Mouse (Mus musculus) layer of hippocampus, postnatal 14 days (tissue): Measurements from ENCODE around the gene Cpm. TPM values are rescaled to one million over a fixed set of nuclear protein-coding genes. Genes with fewer than 3 reads are reported as not detected.
A peak's percentile ranks its signal among the peaks of the same experiment; 100 is the strongest.
"Not testable (repeated sequence)": the region's sequence is repeated elsewhere in the genome, so short reads cannot be mapped to it uniquely, and the experiment has no call there.

ENCODE experiments used
- DNase-seq, 2 experiments: peaks; one replicate each; pipeline ENCODE4 v3.0.0; 2021 to 2022; ENCODE audit warnings: low spot score in 2 of 2, mixed read lengths in 1 of 2
- total RNA-seq, 2 experiments: library from RNA; stranded (reverse); gene quantifications; 2 replicates each; pipeline ENCODE4 v1.2.3; 2021

Gene Cpm
- total RNA-seq, 2 experiments from 2014 or later = 7.7 to 7.8 TPM

DNA sequence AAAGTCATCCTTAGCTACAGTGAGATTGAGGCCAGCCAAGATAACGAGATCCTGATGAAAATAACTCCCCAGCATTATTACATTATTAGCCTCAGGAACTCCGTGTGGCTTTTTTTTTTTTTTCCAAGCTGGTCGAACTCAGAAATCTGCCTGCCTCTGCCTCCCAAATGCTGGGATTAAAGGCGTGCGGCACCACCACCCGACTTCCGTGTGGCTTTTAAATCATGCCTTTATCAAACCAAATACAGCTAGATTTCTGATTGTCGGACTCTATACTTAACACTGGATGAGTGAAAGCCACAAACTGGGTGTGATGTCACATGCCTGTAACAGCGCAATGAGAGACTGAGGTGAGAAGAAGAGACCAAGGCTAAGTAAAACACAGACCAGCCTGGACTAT, 83.6 kb downstream of the Cpm start:
- DNase-seq = no peak

DNA sequence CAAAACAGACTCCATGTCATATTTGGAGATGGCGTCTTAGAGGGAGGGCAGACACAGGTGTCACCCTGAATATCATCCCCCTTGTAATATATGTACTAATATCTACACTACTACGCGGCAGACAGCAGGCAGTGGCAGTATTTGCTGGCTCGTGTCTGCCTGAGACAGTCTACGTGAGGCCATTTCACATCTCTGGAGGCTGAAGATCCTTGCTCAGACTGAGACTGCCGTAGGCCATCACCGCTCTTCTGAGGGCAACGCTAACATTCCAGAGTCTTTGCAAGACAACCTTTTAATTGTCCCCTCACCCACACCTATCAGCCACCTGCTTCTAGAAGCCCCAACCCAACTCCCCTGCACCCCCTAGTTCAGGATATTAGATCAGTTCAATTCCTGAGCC, 84.2 kb downstream of the Cpm start:
- no peak for DNase-seq

DNA sequence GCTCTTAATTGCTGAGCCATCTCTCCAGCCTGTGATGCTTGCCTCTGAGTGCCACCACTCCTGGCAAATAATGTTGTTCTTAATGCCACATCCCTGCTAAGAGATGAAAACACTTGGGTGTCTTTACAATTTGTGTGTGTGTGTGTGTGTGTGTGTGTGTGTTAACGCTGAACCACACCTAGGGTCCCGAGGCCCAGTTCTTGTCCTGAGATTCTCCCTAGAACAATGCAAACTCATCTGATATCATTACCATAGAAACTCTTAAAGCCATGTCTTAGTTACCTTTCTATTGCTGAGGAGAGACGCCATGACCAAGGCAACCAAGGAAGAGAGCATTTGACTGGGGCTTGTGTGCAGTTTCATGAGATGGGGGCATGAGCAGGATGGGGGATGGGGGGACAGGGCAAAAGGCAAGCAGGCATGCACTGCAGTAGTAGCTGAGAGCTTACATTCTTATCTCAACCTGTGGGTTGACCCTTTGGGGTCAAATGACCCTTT, 84.8 kb downstream of the Cpm start:
- no peak for DNase-seq

DNA sequence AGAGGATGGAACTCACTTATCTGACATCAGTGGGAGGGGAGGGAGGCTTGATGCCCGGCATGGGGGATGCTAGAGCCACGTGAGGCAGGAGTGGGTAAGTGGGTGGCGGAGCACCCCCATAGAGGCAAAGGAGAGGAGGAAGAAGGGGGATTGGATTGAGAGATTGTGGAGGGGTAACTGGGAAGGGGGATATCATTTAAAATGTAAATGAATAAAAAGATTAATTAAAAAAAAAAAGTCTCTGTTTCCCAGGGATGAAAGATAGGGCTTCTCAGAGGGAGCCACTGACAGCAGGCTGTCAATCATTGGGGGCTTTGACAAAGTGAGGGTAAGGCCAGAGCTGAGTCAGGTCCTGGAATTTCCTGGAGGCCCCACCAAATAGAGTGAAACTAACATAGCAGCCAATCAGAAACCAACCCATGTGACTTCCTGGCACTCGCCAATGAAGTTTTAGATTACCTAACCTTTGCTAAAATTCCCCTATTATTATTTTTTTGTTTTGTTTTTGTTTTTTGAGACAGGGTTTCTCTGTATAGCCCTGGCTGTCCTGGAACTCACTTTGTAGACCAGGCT, 85.7 kb downstream of the Cpm start:
- DNase-seq = no peak

DNA sequence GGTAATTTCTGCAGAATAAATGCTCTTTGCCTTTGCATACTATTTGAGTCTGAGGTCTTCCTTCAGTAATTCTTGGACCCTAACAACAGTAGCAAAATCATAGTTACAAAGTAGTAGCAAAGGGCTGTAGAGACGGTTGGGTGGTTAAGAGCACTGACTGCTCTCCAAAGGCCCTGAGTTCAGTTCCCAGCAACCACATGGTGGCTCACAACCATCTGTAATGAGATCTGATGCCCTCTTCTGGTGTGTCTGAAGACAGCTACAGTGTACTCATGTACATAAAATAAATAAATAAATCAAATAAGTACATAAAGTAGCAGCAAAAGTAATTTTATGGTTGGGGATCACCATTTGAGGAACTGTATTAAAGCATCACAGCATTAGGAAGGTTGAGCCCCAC, 86.4 kb downstream of the Cpm start:
- not testable (repeated sequence) for DNase-seq

DNA sequence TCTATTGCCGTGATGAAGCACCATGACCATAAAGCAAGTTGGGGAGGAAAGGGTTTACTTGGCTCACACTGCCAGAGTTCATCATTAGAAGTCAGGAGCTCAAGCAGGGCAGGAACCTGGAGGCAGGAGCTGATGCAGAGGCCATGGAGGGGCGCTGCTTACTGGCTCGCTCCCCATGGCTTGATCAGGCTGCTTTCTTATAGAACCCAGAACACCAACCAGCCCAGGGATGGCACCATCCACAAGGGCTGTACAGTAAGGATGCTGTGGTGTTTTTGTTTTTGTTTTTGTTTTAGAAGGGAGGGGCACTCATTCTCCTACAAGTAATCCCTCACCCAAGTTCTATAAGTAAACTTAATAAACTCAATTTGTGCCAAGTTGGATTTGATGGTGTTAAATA, 87.4 kb downstream of the Cpm start:
- DNase-seq = no peak

DNA sequence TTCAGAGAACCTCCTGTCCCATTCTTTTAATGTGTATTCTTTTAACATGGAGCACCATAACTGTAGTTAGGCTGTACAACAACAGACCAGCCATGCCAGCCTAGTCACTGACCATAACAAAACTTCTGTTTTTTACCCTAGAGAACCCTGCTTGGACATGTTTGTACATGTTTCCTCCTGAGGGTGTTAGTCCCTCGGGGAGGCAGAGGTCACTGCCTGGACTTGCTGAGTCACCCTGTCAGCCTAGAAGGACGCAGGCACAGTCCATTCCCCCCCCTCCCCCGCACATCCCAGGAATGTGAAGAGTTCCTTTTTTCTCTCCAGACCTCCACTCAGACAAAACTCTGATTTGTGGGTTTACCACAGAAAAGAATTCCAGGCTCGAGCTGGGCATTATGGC, 88.3 kb downstream of the Cpm start:
- no peak for DNase-seq

DNA sequence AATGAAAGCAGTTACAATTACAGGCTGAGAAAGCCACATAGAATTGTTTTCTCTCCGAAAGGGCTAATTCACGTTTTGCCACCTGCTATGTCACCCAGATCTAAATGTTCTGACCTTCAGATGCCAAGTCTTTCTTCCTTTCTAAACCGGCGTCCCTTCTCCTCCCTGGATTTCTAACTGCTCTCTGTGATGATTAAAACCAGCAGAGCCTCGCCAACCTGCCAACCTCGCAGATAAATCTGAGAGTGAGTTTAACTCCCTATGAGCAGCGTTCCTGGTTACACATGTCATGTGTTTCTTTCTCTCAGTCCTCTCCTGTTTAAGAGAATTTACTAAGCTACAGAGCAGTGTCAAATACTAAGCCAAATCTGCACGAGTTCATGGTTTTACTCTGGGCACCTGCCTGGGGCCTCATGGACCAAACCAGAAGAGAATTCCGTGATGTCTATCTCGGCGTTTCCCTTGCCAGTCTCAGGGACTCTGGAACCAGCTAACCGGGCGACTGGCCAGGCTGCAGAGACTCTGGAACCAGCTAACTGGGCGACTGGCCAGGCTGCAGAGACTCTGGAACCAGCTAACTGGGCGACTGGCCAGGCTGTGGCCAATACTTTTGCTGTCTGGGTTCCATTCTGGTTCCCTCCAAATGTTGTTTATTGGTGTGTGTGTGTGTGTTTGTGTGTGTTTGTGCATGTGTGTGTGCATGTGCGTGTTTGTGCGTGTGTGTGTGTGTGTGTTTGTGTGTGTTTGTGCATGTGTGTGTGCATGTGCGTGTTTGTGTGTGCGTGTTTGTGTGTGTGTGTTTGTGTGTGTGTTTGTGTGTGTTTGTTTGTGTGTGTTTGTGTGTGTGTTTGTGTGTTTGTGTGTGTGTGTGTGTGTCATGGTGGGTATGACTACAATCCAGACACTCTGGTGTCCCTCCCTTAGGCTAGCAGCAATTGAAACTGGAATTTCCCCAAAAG, 89.1 kb downstream of the Cpm start:
- DNase-seq = peak; percentile 44 to 47

DNA sequence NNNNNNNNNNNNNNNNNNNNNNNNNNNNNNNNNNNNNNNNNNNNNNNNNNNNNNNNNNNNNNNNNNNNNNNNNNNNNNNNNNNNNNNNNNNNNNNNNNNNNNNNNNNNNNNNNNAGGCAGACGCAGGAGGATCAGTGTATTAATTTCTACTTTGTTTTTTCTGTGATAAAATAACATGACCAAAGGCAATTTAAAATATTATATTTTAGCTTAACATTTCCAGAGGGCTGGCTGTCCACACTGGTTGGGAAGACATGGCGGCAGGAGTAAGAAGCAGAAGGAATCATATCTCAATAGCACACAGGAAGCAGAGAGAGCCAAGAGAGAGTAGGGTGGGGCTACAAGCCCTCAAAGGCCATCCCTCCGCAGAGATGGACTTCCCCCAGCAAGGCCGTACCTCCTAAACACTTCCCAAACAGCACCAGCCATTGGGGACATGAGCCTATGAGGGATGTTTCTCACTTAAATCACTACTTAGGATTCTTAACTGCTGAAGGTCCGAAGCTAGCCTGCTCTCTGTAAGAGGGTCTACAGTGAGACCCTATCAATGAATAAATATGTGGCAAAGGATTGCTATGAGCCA, 94.9 kb downstream of the Cpm start:
- DNase-seq = no peak

DNA sequence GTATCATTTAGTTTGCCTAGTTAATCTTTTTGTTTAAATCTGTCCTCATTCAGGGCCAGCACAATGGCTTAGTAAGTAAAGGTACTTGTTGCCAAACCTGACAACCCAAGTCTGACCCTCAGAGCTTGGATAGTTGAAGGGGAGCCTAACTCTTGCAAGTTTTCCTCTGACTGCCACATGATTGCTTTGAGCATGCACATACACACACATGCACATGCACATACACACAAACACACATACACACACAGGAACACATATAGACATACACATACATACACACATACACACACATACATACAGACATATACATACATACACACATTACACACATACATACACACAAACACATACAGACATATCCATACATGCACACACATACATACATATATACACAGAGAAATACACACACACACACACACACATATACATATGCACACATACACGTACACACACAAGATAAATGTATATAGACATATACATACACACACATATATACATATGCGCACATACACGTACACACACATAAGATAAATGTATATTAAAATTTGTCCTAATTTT, 95.6 kb downstream of the Cpm start:
- no peak for DNase-seq

DNA sequence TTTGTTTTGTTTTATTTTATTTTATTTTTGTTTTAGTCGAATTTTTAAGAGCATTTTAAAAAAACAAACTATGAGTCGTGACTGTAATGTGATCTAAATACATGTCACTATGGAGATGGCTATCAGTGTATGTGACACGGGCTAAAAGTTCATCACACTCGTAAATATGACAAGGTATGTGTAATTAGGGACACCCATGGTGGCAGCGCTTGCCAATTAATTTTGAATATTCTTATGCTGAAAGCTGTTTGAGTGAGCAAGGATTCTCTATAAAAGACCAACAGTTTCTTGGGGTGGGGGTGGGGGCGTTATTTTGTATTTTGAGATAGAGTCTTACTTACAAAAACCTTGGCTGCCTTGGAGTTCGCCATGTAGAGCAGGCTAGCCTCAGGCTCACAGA, 96.4 kb downstream of the Cpm start:
- no peak for DNase-seq

DNA sequence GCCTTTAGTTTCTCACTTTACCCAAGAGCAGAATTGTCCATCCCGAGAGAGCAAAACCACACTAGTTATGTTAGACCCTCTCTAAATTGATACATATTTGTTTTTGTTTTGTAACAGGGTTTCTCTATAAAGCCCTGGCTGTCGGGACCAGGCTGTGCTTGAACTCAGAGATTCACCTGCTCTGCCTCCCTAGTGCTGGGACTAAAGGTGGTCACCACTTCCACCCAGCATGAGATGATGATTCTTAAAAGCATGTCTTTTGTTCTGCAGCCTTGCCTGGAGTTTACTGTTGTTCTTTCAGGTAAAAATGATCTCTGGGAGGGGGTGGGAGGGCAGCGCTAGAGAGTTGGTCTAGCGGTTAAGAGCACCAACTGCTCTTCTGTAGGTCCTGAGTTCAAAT, 97.0 kb downstream of the Cpm start:
- DNase-seq = no peak

DNA sequence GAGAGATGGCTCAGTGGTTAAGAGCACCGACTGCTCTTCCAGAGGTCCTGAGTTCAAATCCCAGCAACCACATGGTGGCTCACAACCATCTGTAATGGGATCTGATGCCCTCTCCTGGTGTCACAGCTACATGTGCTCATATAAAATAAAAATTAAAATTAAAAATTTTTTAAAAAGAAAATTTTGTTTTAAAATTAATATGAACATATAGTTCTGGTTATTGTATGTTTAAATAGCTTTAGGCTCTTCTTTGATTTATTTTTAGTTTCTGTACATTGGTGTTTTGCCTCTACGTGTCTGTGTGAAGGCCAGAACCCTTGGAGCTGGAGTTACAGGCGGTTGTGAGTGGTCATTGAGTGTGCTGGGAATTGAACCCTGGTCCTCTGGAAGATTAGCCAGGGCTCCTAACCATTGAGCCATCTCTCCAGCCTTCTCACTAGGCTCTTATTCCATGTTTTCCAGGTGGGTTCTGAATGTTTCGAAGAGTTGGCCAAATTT, 97.6 kb downstream of the Cpm start:
- DNase-seq = no peak

DNA sequence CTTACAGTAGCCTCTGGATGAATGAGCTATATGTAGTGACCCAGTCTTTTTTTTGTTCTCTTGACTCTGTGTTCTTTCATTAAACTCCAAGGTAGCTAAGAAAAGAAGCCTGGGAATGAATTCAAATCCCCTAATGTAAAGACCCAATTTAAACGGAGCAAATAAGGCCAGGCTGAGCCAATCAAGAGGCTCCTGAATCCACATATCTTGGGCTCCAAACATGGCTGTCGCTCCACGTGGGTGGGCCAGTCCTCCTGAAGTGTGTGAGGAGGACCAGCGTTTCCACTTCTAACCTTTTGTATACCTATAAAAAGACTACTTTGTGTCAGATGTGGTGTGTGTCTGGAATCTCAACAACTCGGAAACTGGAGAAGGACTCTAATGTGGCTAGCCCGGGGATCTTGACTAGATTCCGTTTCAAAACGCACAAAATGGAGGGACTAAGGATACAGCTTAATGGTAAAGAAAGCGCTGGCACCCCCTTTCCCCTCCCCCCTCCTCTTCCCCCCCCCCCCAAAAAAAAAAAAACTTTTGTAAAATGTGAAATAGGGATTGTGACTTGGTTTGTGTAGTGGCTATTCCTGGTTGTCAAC, 98.3 kb downstream of the Cpm start:
- no peak for DNase-seq

DNA sequence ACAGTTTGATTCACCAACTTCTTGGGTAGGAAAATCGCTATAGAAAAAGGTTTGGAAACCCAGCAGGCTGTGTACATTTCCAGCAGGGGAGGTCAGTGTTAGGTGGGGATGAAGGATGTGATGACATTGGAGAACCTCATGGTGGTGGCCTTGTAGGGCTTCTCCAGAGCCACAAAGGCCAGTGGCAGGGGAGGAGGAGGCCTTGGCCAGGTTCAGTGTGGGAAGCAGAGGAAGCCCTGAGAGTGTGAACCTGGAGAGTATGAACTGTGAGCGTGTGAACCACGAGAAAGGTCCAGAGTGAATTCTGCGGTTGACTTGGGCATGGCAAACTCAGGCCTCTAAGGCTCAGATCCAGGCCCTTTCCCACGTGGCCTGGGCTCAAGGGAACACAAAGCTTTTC, 99.3 kb downstream of the Cpm start:
- DNase-seq = no peak

DNA sequence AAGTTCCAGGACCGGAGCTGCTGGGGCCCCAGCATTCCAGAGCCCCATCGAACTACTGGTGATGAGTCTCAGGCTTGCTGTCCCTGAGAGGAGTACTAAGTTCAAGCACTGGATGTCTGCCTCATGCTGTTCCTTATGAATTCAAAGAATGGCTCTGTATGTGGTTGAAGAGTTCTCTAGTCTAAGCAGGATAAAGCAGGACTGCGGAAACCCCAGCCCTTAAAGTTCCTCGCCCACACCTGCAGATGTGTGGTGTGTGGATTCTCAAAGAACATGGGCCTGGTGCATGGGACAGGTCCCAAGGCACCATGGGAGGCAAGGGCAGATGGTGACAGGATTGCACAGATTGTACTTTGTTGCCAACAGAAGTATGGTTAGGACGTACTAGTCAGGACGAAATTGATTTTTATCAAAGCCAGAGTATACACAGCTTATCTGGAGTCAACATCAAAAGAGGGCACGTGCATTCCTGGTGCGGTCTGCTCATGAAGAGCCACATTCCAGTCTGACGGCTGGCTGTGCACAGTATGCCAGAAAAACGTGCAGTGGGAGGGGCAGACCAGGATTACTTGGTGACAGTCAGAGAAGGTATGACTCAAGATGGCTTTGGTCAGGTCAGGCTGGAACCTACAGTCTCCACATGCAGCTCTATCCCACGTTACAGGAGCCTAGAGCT, 100.0 kb downstream of the Cpm start:
- no peak for DNase-seq

DNA sequence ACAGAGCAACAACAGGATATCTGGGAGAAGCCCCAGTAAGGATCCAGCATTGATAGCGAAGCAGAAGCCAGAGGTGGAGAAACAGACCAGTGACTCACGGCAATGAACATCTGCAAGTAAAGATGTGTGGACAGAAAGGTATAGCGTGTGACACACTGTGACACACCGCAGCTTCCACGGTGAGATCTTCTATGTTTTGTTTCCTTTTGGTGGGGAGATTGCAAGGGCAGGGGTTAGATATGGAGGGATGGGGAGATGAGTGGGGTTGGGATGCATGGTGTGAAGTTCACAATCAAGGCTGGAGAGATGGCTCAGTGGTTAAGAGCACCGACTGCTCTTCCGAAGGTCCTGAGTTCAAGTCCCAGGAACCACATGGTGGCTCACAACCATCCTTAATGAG, 100.8 kb downstream of the Cpm start:
- DNase-seq = no peak

DNA sequence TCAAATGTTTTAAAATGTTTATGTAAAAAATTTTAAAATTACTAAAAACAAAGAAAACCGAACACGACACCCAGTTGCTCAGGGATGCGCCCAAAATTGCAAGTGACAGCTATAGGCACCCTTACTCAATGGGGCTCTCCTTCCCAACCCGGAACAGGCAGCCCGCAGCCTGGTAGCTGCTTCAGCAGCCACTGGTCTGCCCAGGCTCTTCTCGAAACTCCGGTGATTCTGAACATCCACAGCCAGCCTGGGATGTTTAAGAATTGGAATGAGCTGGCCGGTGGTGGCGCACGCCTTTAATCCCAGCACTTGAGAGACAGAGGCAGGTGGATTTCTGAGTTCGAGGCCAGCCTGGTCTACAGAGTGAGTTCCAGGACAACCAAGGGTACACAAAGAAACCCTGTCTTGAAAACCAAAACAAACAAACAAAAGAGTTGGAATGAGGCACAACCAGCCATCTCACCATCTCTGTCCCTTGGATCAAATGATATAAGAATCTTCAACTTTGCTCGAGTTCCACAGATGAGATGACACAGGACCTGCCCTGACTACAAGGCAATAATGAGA, 101.4 kb downstream of the Cpm start:
- no peak for DNase-seq

DNA sequence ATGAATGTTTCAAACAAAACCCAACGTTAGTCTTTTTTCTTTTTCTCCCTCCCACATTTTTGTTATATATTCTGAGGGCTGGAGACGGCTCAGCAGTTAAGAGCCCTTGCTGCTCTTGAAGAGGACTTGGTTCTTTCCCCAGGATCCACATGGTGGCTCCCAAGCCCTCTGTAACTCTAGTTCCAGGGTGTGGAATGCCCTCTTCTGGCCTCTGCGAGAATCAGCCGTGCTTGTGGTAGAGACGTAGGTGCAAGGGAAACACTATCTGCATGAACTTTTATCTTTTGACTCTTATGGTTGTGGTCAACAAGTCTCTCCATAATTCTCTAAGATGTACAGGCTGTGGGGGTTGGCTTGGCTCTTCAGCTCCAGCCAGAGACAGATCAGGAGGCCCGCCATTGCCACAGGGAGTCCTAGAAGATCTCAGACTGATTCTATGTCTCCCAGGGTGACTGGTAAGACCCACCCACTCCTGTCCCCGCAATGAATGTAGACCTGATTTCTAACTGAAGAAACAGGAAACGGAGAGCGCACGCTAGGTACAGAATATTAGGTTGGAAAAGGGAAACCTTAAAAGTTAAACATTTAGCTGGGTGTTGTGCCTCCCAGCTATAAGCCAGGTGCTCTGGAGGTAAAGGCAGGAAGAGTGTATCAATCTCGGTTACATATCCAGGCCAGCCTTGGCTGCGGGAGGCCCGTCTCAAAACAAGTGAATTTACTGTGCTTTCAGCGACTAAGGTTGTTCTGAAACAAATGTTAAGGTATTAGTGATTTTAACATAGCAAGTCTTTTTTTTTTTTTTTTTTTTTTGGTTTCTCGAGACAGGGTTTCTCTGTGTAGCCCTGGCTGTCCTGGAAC, 102.2 kb downstream of the Cpm start:
- peak; percentile 35 to 56 for DNase-seq
